Comparison of ENCODE assay signal across 13 mouse cellular contexts in genomic region chr1:90162379-90162857, GRCm38 (mm10). TPM values are rescaled to one million over a fixed set of nuclear protein-coding genes. Genes with fewer than 3 reads are reported as not detected.
A peak's percentile ranks its signal among the peaks of the same experiment; 100 is the strongest.
DNase-seq lines count a peak whose midpoint lies in the region; ATAC-seq and TF ChIP-seq lines count a peak whose summit lies in the region.
"Had no signal": no experiment of that assay in that cellular context is flagged by ENCODE, and none has a peak within 500 bp of the region (broad histone marks: within the 10 kb centered on the region; RNA-seq: fewer than 3 reads in every experiment).

No protein-coding gene starts in this region.

- H3K27ac ChIP-seq in hindbrain, embryonic 11.5 days (ENCODE audit: low read depth, low read length) = no peak overlapping the region
- H3K27ac ChIP-seq in hindbrain, embryonic 16.5 days (ENCODE audit: low read depth, low read length) = no peak overlapping the region
- no peak overlapping the region for H3K27ac ChIP-seq in midbrain, postnatal 0 days (ENCODE audit: low read depth, low read length)
- H3K27ac ChIP-seq in midbrain, embryonic 15.5 days = no peak overlapping the region
- no peak overlapping the region for H3K27ac ChIP-seq in stomach, embryonic 15.5 days
- H3K27ac ChIP-seq: limb, embryonic 15.5 days; midbrain, embryonic 12.5 days had no signal

- H3K4me2 ChIP-seq in hindbrain, embryonic 11.5 days (replicated peaks; ENCODE audit: low read depth, low read length) = no peak overlapping the region
- H3K4me2 ChIP-seq in hindbrain, embryonic 16.5 days (ENCODE audit: low read length) = no peak overlapping the region
- no peak overlapping the region for H3K4me2 ChIP-seq in midbrain, postnatal 0 days (ENCODE audit: low read depth, low read length, poor library complexity, severe bottlenecking)
- no peak overlapping the region for H3K4me2 ChIP-seq in midbrain, embryonic 15.5 days
- H3K4me2 ChIP-seq in stomach, embryonic 15.5 days = no peak overlapping the region
- H3K4me2 ChIP-seq: limb, embryonic 15.5 days; midbrain, embryonic 12.5 days had no signal

- 0 out of 2 replicates have a peak, but pooled peaks cover 2% of the 10 kb centered on the region for H3K4me1 ChIP-seq in hindbrain, embryonic 11.5 days (replicated peaks; ENCODE audit: control insufficient read depth, insufficient read depth, low read length)
- no peaks in the 10 kb centered on the region; the same call in none of the 2 replicates for H3K4me1 ChIP-seq in hindbrain, embryonic 16.5 days (ENCODE audit: control insufficient read depth, insufficient read depth, low read depth, low read length)
- no peaks in the 10 kb centered on the region for H3K4me1 ChIP-seq in midbrain, postnatal 0 days (ENCODE audit: insufficient read depth, low read length)
- no peaks in the 10 kb centered on the region for H3K4me1 ChIP-seq in midbrain, embryonic 15.5 days
- peaks cover 4% of the 10 kb centered on the region; the same call in 1 of the 2 replicates for H3K4me1 ChIP-seq in stomach, embryonic 15.5 days

- WGBS in hindbrain, embryonic 11.5 days = 57% methylated on average over 13 of the region's 13 CpGs
- WGBS in hindbrain, embryonic 16.5 days = 35% methylated on average over 13 of the region's 13 CpGs
- WGBS in midbrain, postnatal 0 days = 66% methylated on average over 13 of the region's 13 CpGs
- WGBS in midbrain, embryonic 15.5 days = 60% methylated on average over 13 of the region's 13 CpGs
- WGBS in stomach, embryonic 15.5 days = 30% methylated on average over 13 of the region's 13 CpGs

- TF ChIP-seq CTCF in midbrain, postnatal 0 days (IDR thresholded peaks at IDR 0.05) = no peak

- no peaks in the 10 kb centered on the region for H3K27me3 ChIP-seq in hindbrain, embryonic 11.5 days (ENCODE audit: control insufficient read depth, insufficient read depth, low read length)
- H3K27me3 ChIP-seq in hindbrain, embryonic 16.5 days (replicated peaks; ENCODE audit: control insufficient read depth, insufficient read depth, low read length) = no peaks in the 10 kb centered on the region
- no peaks in the 10 kb centered on the region for H3K27me3 ChIP-seq in midbrain, postnatal 0 days (ENCODE audit: insufficient read depth, low read length)
- H3K27me3 ChIP-seq in midbrain, embryonic 15.5 days (replicated peaks) = no peaks in the 10 kb centered on the region
- no peaks in the 10 kb centered on the region for H3K27me3 ChIP-seq in stomach, embryonic 15.5 days (replicated peaks)
- H3K27me3 ChIP-seq: limb, embryonic 15.5 days had no signal

- H3K9ac ChIP-seq in hindbrain, embryonic 11.5 days (ENCODE audit: low read depth, low read length) = no peak overlapping the region
- H3K9ac ChIP-seq in hindbrain, embryonic 16.5 days (ENCODE audit: low read depth, low read length) = no peak overlapping the region
- H3K9ac ChIP-seq in midbrain, postnatal 0 days (replicated peaks; ENCODE audit: low read length, poor library complexity, severe bottlenecking) = no peak overlapping the region
- H3K9ac ChIP-seq in midbrain, embryonic 15.5 days = no peak overlapping the region
- H3K9ac ChIP-seq in stomach, embryonic 15.5 days = no peak overlapping the region
- H3K9ac ChIP-seq: limb, embryonic 15.5 days; midbrain, embryonic 12.5 days had no signal

- no peaks in the 10 kb centered on the region for H3K9me3 ChIP-seq in hindbrain, embryonic 11.5 days (ENCODE audit: control insufficient read depth, low read length)
- H3K9me3 ChIP-seq in hindbrain, embryonic 16.5 days (ENCODE audit: control insufficient read depth, low read length) = no peaks in the 10 kb centered on the region
- no peaks in the 10 kb centered on the region for H3K9me3 ChIP-seq in midbrain, postnatal 0 days (ENCODE audit: low read length)
- H3K9me3 ChIP-seq in midbrain, embryonic 15.5 days = no peaks in the 10 kb centered on the region
- no peaks in the 10 kb centered on the region for H3K9me3 ChIP-seq in stomach, embryonic 15.5 days
- H3K9me3 ChIP-seq: limb, embryonic 15.5 days; midbrain, embryonic 12.5 days had no signal

- H3K4me3 ChIP-seq in hindbrain, embryonic 11.5 days (ENCODE audit: low read depth, low read length) = no peak overlapping the region
- H3K4me3 ChIP-seq in hindbrain, embryonic 16.5 days (ENCODE audit: low read length) = no peak overlapping the region
- H3K4me3 ChIP-seq in midbrain, postnatal 0 days (ENCODE audit: low read depth, low read length) = no peak overlapping the region
- H3K4me3 ChIP-seq in midbrain, embryonic 15.5 days = no peak overlapping the region
- H3K4me3 ChIP-seq in stomach, embryonic 15.5 days (replicated peaks) = no peak overlapping the region
- H3K4me3 ChIP-seq: limb, embryonic 15.5 days; midbrain, embryonic 12.5 days had no signal

- no peak for ATAC-seq in hindbrain, embryonic 11.5 days (ENCODE audit: low FRiP score)
- ATAC-seq in hindbrain, embryonic 16.5 days = no peak
- no peak for ATAC-seq in midbrain, postnatal 0 days (ENCODE audit: low FRiP score)
- no peak for ATAC-seq in midbrain, embryonic 15.5 days (replicated peaks)
- peak; percentile 49; the same call in 1 of the 2 replicates for ATAC-seq in stomach, embryonic 15.5 days (ENCODE audit: insufficient read depth, low FRiP score, low read depth)
- ATAC-seq in erythroblast, adult 5-6 weeks (replicated peaks; ENCODE audit: low FRiP score, poor library complexity, severe bottlenecking) = no peak

- H3K36me3 ChIP-seq in hindbrain, embryonic 11.5 days (ENCODE audit: control insufficient read depth, insufficient read depth, low read length) = no peaks in the 10 kb centered on the region
- H3K36me3 ChIP-seq in hindbrain, embryonic 16.5 days (ENCODE audit: control insufficient read depth, insufficient read depth, low read length) = no peaks in the 10 kb centered on the region
- H3K36me3 ChIP-seq in midbrain, postnatal 0 days (ENCODE audit: insufficient read depth, low read length) = no peaks in the 10 kb centered on the region
- no peaks in the 10 kb centered on the region for H3K36me3 ChIP-seq in midbrain, embryonic 15.5 days (replicated peaks)
- H3K36me3 ChIP-seq in stomach, embryonic 15.5 days = no peaks in the 10 kb centered on the region
- H3K36me3 ChIP-seq: G1E; limb, embryonic 15.5 days; midbrain, embryonic 12.5 days had no signal

- peak; percentile 18 for DNase-seq in adrenal gland, postnatal 14 days
- no peak for DNase-seq in adrenal gland, postnatal 36 days
- peak; percentile 27 for DNase-seq in hindbrain, embryonic 11.5 days (ENCODE audit: low spot score)
- DNase-seq in midbrain, postnatal 0 days (ENCODE audit: low spot score) = peak; percentile 36
- DNase-seq: cerebellum, adult 11 months; gastrocnemius, postnatal 36 days had no signal

RNA-seq across cellular contexts. Expression of gene Iqca, which starts 9.2 kb away (rescaled TPM):
- total RNA-seq in adrenal gland, postnatal 14 days (2021) = not detected in 2 replicates
- total RNA-seq in adrenal gland, postnatal 36 days (2021) = not detected
- 1.0 and 1.1 TPM in 2 replicates for polyA plus RNA-seq in hindbrain, embryonic 11.5 days (2014; fragmentation: Nextera tagmentation; extraction: Ambion mirVana)
- 0.98 and 1.3 TPM in 2 replicates for polyA plus RNA-seq in hindbrain, embryonic 16.5 days (2015; fragmentation: Nextera tagmentation; extraction: Ambion mirVana)
- 2.7 TPM in 1 of 2 replicates, not detected in the other for total RNA-seq in midbrain, postnatal 0 days (2014; rRNA removed)
- polyA plus RNA-seq in midbrain, postnatal 0 days (2015; fragmentation: Nextera tagmentation; extraction: Ambion mirVana) = 0.55 and 0.83 TPM in 2 replicates
- 0.95 and 1.2 TPM in 2 replicates for polyA plus RNA-seq in midbrain, embryonic 15.5 days (2015; fragmentation: Nextera tagmentation; extraction: Ambion mirVana)
- 0.14 TPM in 1 of 2 replicates, not detected in the other for polyA plus RNA-seq in stomach, embryonic 15.5 days (2015; fragmentation: Nextera tagmentation; extraction: Ambion mirVana)
- not detected in 2 replicates for total RNA-seq in erythroblast, adult 5-6 weeks (2015; ENCODE audit: low replicate concordance)
- not detected in 2 replicates for total RNA-seq in erythroblast, adult 5-6 weeks (2017; ENCODE audit: low replicate concordance)
- total RNA-seq: gastrocnemius, postnatal 36 days had no signal
- polyA plus RNA-seq: G1E; midbrain, embryonic 12.5 days had no signal

RNA-seq across cellular contexts. Expression of gene Ackr3, which starts 41.4 kb away (rescaled TPM):
- total RNA-seq in adrenal gland, postnatal 14 days (2021) = 66.0 and 91.4 TPM in 2 replicates
- 100 to 1,000 TPM; 131 to 146 TPM for total RNA-seq in adrenal gland, postnatal 36 days (2021)
- 25.7 and 29.6 TPM in 2 replicates for polyA plus RNA-seq in hindbrain, embryonic 11.5 days (2014; fragmentation: Nextera tagmentation; extraction: Ambion mirVana)
- polyA plus RNA-seq in hindbrain, embryonic 16.5 days (2015; fragmentation: Nextera tagmentation; extraction: Ambion mirVana) = 10.8 and 11.5 TPM in 2 replicates
- total RNA-seq in midbrain, postnatal 0 days (2014; rRNA removed) = 7.9 and 9.6 TPM in 2 replicates
- polyA plus RNA-seq in midbrain, postnatal 0 days (2015; fragmentation: Nextera tagmentation; extraction: Ambion mirVana) = 4.5 and 5.7 TPM in 2 replicates
- 11.3 and 11.4 TPM in 2 replicates for polyA plus RNA-seq in midbrain, embryonic 15.5 days (2015; fragmentation: Nextera tagmentation; extraction: Ambion mirVana)
- polyA plus RNA-seq in stomach, embryonic 15.5 days (2015; fragmentation: Nextera tagmentation; extraction: Ambion mirVana) = 18.2 and 22.6 TPM in 2 replicates
- total RNA-seq in erythroblast, adult 5-6 weeks (2015; ENCODE audit: low replicate concordance) = 1.7 and 2.1 TPM in 2 replicates
- total RNA-seq in erythroblast, adult 5-6 weeks (2017; ENCODE audit: low replicate concordance) = 1.1 and 1.5 TPM in 2 replicates
- polyA plus RNA-seq: G1E had no signal

Comparison
In these comparisons a context has a peak if more than half of its experiments do, and no peak if none do; other contexts are left out.
1. DNase-seq: peak in adrenal gland, postnatal 14 days (single experiment), hindbrain, embryonic 11.5 days (single experiment) and midbrain, postnatal 0 days (single experiment); none in adrenal gland, postnatal 36 days (0 of 2).